Mouse (Mus musculus) cerebellum, postnatal 10 days (tissue): ENCODE measurements at regions not wholly inside any gene's neighbourhood (a gene's known extent, or its start where the extent isn't known, plus 50 kb on each side); places are given as distances from the start of the nearest gene placed in this dataset.

Experiments
- DNase-seq, 2 experiments: peaks; one replicate each; pipeline ENCODE4 v3.0.0; 2021; ENCODE audit warnings: mixed read lengths in 2 of 2

DNA sequence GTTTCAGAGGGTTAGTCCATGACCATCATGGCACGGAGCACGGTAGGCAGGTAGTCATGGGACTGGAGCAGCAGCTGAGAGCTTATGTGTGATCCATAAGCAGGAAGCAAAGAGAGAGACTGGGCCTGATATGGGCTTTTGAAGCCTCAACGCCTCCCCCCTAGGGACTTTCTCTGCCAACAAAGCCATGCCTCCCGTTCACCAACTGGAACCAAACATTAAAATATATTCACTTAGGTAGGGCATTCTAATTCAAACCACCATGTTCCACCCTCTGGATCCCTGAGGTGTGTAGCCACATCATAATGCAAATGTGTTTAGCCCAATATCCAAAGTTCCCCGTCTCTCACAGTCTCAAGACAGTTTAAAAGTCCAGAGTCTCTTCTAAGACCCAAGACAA is 85.3 kb upstream of the Ltbp1 start:
- no peak for DNase-seq

DNA sequence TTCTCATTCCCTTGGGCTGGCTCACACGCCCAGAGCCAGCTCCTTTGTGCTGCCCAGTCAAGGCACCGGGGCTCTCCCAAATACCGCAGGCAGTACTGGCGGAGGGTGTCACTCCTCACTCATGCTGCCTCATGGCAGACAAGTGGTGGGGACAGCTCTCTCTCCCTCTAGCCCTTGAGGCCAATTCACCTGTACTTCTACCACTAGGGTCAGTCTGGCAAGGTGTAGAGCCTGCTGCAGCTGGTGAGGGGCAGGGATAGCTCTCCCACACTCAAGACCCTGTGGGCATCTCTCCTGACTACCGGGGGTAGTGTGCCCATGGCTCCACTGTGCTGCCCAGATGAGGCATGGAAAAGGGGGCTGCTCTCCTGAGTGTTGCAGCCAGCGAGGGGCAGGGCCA is 84.0 kb upstream of the Ltbp1 start:
- no peak for DNase-seq

DNA sequence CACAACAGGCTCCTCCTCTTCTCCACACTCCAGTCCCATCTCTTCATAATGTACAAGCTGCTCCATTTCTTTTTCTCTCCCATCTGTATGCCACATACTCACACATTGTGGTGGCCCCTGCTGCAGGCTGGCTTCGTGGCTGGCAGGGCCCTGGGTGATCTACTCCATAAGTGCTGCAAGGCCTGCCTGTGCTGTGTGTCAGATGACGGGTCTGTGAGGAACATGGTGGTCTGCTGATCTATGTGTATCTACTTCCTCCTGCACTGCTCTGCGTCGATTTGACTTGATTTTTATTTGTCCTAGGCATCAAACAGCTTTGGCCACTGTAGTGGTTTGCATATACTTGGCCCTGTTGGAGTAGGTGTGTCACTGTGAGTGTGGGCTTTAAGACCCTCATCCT is 83.4 kb upstream of the Ltbp1 start:
- DNase-seq: no peak

DNA sequence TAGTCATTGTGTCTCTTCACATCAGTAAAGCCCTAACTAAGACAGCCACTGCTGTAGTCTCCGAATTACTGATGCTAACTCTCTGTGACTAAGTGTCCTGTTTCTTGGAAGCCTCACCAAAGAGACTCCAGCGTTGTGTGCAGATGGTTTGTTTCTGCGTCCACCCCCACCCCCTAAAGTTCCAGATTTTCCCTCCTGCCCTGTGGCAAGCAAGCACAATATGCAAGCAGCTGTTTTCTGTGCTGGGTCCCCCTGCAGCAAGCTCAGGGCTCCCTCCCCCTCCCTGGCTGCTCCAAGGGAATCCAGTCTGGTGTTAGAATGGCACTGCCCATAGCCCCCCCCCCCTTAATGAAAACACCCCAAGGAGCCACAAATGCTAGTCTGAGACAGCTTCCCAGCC is 82.8 kb upstream of the Ltbp1 start:
- DNase-seq: peak; percentile 38 to 54

DNA sequence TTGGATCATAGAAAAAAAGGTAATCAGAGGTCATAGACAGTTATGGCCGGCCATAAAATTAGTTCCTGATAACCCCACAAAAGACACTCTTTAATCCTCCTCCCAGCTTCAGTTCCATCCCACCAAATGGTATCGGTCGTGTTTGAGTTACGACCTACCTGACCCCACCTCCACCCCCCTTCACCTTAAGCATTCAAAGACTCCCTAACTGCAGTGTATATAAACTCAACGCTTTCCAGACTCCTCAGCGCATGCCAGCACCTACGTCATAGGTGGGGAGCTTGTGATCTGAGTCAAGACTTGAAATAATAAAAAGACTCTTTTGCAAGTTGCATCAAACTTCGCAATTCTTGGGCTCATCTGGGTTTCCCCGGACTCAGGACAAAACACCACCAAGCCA is 82.3 kb upstream of the Ltbp1 start:
- no peak for DNase-seq

DNA sequence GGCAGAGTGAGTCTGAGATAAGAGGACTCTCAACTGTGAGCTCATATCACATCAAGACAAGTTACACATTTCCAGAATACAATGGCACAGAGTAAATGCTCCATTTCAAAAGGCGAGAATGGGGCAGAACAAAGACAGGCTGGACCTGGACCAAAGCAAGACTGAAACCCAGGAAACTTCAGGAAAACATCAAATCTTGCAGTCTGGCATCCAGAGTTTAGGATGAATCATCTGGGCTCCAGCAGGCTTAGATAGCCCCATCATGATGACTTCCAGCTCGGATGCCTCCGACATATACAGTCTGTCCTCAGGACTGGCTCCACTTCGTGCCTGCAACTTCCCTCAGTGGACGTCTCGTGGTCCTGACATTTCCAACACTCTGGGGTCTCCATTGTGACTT is 80.2 kb upstream of the Ltbp1 start:
- no peak for DNase-seq

DNA sequence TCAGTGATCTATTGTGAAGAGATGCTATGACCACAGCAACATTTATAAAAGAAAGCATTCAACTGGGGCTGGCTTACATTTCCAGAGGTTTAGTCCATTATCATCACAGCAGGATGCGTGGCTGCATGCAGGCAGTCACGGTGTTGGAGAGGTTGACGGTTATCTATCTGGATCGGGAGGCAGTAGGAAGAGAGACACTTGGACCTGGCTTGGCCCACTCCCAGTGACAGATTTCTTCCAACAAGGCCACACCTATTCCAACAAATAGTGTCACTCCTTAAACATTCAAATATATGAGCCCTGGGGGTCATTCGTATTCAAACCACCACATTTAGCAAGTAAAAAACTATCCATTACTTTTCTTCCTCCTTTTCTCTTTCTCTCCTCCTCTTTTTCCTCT is 77.4 kb upstream of the Ltbp1 start:
- DNase-seq: no peak

DNA sequence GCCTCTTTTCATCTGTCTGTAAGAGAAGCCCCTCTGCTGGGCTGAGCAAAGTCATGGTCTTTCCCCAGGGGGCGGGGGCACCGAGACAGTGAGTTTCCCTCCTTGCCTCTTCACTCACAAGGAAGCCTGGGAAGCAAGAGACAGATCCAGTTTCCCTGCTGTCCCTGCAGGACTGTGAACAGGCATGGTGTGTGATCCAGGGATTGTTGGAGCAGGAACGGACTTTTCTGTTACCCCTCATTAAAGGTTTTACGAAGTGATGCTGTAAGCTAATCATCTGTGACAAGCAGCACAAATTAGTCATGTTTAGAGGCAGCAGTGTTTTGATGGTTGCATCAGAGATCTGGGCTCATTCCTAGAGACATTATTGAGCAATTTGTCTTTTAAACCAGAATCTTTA is 73.8 kb upstream of the Ltbp1 start:
- no peak for DNase-seq

DNA sequence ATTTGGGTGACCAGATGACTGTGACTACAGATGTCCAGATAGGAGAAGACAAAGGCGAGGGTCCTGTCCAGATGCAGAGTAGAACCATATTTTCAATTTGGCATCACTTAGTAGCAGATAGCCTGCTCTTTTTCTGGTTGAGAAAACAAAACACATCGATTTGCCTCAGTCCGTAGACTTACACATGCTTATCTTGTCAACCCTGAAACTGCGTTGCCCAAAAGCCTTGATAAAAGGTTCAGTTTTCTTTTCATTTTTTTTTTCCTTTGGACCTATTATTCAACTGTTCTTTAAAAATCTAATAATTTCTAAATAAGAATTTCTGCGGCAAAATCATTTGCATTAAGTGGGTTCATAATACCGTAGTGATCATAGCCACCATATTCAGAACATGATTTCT is 64.0 kb upstream of the Ltbp1 start:
- DNase-seq: no peak

DNA sequence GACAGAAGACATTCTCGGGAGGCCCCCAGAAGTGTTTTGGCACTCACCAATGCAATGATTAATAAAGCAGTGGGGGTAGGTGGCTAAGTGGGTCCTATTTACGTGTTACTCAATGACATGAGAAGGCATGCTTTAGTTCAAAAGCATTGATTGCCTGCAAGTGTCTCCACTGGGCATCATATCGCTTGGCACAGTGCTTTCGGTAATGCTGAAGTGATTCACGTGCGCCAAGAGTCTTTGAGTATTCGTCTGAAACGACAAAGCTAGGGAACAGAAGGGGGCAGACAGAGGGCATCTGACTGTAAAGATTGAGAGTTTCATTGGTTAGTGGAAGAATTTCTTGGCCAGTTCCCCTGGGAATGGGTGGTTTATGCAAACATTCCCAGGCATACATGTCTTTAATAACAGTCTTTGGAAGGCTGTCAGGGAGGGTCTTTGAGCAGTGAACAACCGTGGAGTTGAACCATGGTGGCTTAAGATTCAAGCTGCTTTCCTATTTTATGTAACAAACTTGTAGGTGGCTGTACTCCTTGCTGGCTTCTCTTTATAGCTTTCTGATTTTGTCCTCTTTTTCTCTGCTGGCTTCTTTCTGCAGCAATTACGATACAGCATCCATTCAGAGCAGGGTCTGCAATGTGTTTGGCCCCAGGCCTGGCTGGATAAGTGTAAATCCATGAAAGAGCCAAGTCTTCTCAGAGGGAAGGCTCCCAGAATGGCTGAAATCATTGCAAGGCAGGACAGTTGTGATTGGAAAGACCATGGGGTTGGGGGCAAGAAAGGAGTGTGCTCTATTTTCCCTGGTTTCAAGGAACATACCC is 62.2 kb upstream of the Ltbp1 start:
- DNase-seq: peak in 1 of 2 experiments; percentile 21

DNA sequence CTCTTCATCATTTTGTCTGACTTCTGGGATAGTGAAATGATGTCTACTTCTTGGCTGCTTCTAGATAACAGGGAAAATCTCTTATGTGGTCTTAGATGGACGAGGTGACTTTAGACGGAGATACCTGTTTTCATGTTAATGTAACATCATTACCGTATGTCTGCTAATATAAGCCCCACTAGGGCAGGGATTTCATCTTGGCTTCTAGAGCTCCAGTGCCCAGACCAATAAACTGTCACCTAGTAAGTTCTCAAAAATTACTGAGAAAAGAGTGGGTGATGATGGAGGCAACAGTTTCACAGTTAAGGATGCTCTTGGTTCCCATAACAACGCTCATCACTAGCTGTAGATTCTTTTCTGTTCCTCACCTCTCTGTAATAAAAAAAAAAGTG is 61.6 kb upstream of the Ltbp1 start:
- no peak for DNase-seq

DNA sequence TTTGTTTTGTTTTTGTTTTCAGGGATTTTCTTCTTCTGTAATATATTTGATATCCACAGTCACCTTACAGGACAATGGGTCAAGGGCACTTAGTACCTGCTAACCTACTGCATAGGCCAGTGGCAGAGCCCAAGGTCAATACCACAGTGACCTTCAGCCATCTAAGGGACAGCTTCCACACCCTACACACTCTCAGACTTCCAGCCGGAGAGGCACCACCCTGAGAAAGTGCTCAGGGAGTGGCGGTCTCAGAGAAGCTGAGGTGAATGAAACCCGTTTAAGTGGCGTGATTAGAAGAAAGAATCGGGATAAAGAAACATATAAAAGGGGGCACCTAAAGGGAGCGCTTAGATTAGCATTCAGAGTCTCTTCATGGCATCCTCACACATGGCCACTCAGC is 60.2 kb upstream of the Ltbp1 start:
- no peak for DNase-seq

DNA sequence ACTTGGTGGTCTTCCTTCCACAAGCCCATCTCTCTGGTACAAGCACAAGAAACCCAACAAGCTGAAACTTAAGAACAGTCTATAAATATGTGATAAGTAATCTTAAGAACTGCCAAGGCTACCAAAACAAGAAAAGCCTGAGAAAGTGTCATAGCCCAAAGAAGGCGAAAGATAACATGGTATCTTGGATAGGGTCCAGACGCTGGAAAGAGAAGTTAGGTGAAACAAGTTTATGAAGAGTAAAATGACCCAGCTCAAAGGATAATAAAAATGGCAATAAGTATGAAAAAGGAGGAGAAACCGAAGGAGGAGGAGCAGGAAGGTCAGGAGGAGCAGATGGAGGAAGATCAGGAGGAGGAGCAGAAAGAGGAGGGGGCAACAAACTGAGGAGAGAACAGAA is 56.9 kb upstream of the Ltbp1 start:
- DNase-seq: no peak

DNA sequence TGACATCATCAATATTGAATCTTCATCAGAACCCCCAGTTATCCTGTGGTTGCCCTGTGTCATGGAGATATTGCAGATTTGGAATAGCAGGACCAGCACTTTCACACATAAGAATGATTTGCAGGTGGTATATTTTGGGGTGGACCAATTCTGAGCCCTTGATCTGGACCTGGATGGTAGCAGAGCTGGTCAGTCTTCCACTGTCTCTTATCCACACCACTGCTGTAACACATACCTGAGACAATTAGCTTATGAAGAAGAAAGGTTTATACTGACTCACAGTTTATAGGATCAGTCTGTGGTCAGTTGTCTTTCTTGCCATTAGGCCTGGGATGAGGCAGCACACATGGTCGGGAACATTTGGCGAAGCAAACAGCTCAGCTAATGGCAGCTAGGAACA is 55.1 kb upstream of the Ltbp1 start:
- no peak for DNase-seq

DNA sequence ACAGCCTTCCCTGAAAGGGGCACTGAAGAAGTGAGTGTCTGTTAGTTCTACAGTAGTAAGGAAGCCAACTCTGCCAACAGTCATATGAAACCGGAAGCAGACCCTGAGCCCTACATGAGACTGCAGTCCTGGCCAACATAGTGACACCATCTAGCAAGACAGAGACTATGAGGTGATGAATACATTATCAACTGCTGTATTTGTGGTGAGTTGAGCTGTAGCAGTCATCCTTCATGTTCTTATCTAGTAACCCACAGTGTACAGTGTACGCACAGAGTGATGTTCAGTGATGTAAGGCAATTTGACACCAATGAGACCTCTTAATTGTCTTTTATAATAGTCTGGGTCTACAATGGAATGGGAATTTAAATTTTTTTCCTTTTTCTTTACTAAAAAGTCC is 50.4 kb upstream of the Ltbp1 start:
- no peak for DNase-seq
